Mouse (Mus musculus) neural tube, embryonic 14.5 days (tissue): Measurements from ENCODE around the gene Best1. TPM values are rescaled to one million over a fixed set of nuclear protein-coding genes. Genes with fewer than 3 reads are reported as not detected.

ENCODE experiments used
- ATAC-seq: fragments of 200-750 bp; cut with Nextera tagmentation; 2 replicates; pipeline ENCODE4 v1.8.0; 2017; ENCODE audit warnings: low read depth, mild to moderate bottlenecking, moderate TSS enrichment, moderate library complexity
- H3K27ac ChIP-seq: fragments of 300-500 bp; sonication (generic); 2 replicates; pipeline ENCODE4 v1.5.1; 2014; ENCODE audit warnings: low read depth, mild to moderate bottlenecking, control low read depth, low read length, moderate library complexity, mixed read lengths
- H3K27me3 ChIP-seq: fragments of 300-500 bp; sonication (generic); 2 replicates; pipeline ENCODE4 v1.6.1; 2014; ENCODE audit warnings: low read length; ENCODE audit not compliant: control insufficient read depth, insufficient read depth
- H3K36me3 ChIP-seq: fragments of 300-500 bp; sonication (generic); 2 replicates; pipeline ENCODE4 v1.6.1; 2014; ENCODE audit warnings: low read length, mixed read lengths; ENCODE audit not compliant: control insufficient read depth, insufficient read depth
- H3K4me1 ChIP-seq: fragments of 300-500 bp; sonication (generic); 2 replicates; pipeline ENCODE4 v1.6.1; 2014; ENCODE audit warnings: low read length; ENCODE audit not compliant: control insufficient read depth, insufficient read depth
- H3K4me2 ChIP-seq: fragments of 300-500 bp; sonication (generic); 2 replicates; pipeline ENCODE4 v1.6.1; 2014; ENCODE audit warnings: mild to moderate bottlenecking, low read depth, low read length, control low read depth
- H3K4me3 ChIP-seq: fragments of 300-500 bp; sonication (generic); 2 replicates; pipeline ENCODE4 v1.5.1; 2014; ENCODE audit warnings: low read depth, low read length, control low read depth, mixed read lengths
- H3K9ac ChIP-seq: fragments of 300-500 bp; sonication (generic); replicated peaks from 2 replicates; pipeline ENCODE4 v1.6.1; 2014; ENCODE audit warnings: low read depth, mild to moderate bottlenecking, control low read depth, low read length, mixed read lengths
- H3K9me3 ChIP-seq: fragments of 300-500 bp; sonication (generic); 2 replicates; pipeline ENCODE4 v1.6.1; 2016; ENCODE audit warnings: low read length; ENCODE audit not compliant: control insufficient read depth
- WGBS: fragments of 180-500 bp; shearing (Covaris S2); extraction: QIAGEN DNeasy Blood & Tissue Kit; methylation state at CpG from one replicate; pipeline ENCODE4 v1.1.7; 2014; 5-methylcytosine and 5-hydroxymethylcytosine counted together
- polyA plus RNA-seq: library from polyadenylated mRNA; unstranded; fragments of >200 nt; fragmentation: Nextera tagmentation; extraction: Ambion mirVana; gene quantifications from 2 replicates; pipeline ENCODE4 v1.2.1, GENCODE M21; 2014

The Best1 gene
- polyA plus RNA-seq, 1 experiment from 2014 or later = 2.3 TPM

GRCm38 (mm10) chr19:10033211-10033973, 32.0 kb upstream of the Best1 start:
- no peak overlapping the region for H3K9ac ChIP-seq
- WGBS = 39% methylated on average over 8 of the region's 8 CpGs
- ATAC-seq = peak; percentile 67; the same call in 1 of the 2 replicates

GRCm38 (mm10) chr19:10029746-10030145, 28.3 kb upstream of the Best1 start:
- Histone ChIP-seq H3K9me3 (no peaks in the 10 kb centered on the region), H3K9ac (no peak overlapping the region), H3K4me1 (no peaks in the 10 kb centered on the region), H3K27ac (no peak overlapping the region), H3K36me3 (no peaks in the 10 kb centered on the region; the same call in 1 of the 2 replicates), H3K4me3 (no peak overlapping the region), H3K4me2 (no peak overlapping the region), H3K27me3 (no peaks in the 10 kb centered on the region)
- no peak for ATAC-seq
- WGBS = 90% methylated on average over 2 of the region's 2 CpGs

More at GRCm38 (mm10) chr19:10033211-10033973, 32.0 kb upstream of the Best1 start:
- no peak overlapping the region for H3K27ac ChIP-seq
- no peaks in the 10 kb centered on the region for H3K9me3 ChIP-seq
- no peaks in the 10 kb centered on the region; the same call in 1 of the 2 replicates for H3K36me3 ChIP-seq
- no peaks in the 10 kb centered on the region for H3K4me1 ChIP-seq
- H3K27me3 ChIP-seq = no peaks in the 10 kb centered on the region
- no peak overlapping the region for H3K4me3 ChIP-seq
- H3K4me2 ChIP-seq = no peak overlapping the region

- peak; percentile 66; the same call in 1 of the 2 replicates for ATAC-seq
- no peak overlapping the region for H3K9ac ChIP-seq
- 21% methylated on average over 8 of the region's 8 CpGs for WGBS
- no peaks in the 10 kb centered on the region; the same call in 1 of the 2 replicates for H3K36me3 ChIP-seq
- no peak overlapping the region; the same call in 1 of the 2 replicates for H3K27ac ChIP-seq
- 0 out of 2 replicates have a peak overlapping the region, but pooled peaks have one; percentile 6 for H3K4me2 ChIP-seq
- H3K4me3 ChIP-seq = no peak overlapping the region
- H3K27me3 ChIP-seq = no peaks in the 10 kb centered on the region
- H3K4me1 ChIP-seq = no peaks in the 10 kb centered on the region
- H3K9me3 ChIP-seq = no peaks in the 10 kb centered on the region
Measured at GRCm38 (mm10) chr19:10025169-10025875, 23.9 kb upstream of the Best1 start.

- 71% methylated on average over 9 of the region's 9 CpGs for WGBS
- ATAC-seq = no peak
- H3K4me2 ChIP-seq = no peak overlapping the region
Measured at GRCm38 (mm10) chr19:10023304-10023758, 21.9 kb upstream of the Best1 start.

GRCm38 (mm10) chr19:10022414-10023303, 21.2 kb upstream of the Best1 start:
- ATAC-seq = no peak
- H3K9ac ChIP-seq = no peak overlapping the region
- H3K4me3 ChIP-seq = no peak overlapping the region
- 69% methylated on average over 5 of the region's 5 CpGs for WGBS
- H3K36me3 ChIP-seq = no peaks in the 10 kb centered on the region
- no peaks in the 10 kb centered on the region for H3K9me3 ChIP-seq
- H3K27ac ChIP-seq = 0 out of 2 replicates have a peak overlapping the region, but pooled peaks have one; percentile 48
- H3K4me1 ChIP-seq = peaks cover 8% of the 10 kb centered on the region; the same call in 1 of the 2 replicates
- H3K27me3 ChIP-seq = no peaks in the 10 kb centered on the region
- H3K4me2 ChIP-seq = no peak overlapping the region

More at GRCm38 (mm10) chr19:10023304-10023758, 21.9 kb upstream of the Best1 start:
- Histone ChIP-seq H3K4me1 (peaks cover 8% of the 10 kb centered on the region; the same call in 1 of the 2 replicates), H3K4me3 (no peak overlapping the region), H3K27me3 (no peaks in the 10 kb centered on the region), H3K9ac (no peak overlapping the region), H3K36me3 (no peaks in the 10 kb centered on the region), H3K27ac (0 out of 2 replicates have a peak overlapping the region, but pooled peaks have one; percentile 48), H3K9me3 (no peaks in the 10 kb centered on the region)

GRCm38 (mm10) chr19:10021981-10022380, 20.5 kb upstream of the Best1 start:
- no peak for ATAC-seq
- 75% methylated on average over 2 of the region's 2 CpGs for WGBS
- Histone ChIP-seq H3K4me2 (no peak overlapping the region), H3K27me3 (no peaks in the 10 kb centered on the region), H3K9ac (no peak overlapping the region), H3K27ac (no peak overlapping the region), H3K9me3 (no peaks in the 10 kb centered on the region), H3K36me3 (no peaks in the 10 kb centered on the region), H3K4me3 (no peak overlapping the region), H3K4me1 (peaks cover 8% of the 10 kb centered on the region; the same call in 1 of the 2 replicates)

GRCm38 (mm10) chr19:10019214-10019760, 17.9 kb upstream of the Best1 start:
- H3K9me3 ChIP-seq = no peaks in the 10 kb centered on the region
- 68% methylated on average over 4 of the region's 4 CpGs for WGBS
- no peak overlapping the region for H3K27ac ChIP-seq
- H3K27me3 ChIP-seq = no peaks in the 10 kb centered on the region
- H3K4me2 ChIP-seq = peak overlapping the region; percentile 91
- 0 out of 2 replicates have a peak overlapping the region, but pooled peaks have one; percentile 16 for H3K9ac ChIP-seq
- H3K4me1 ChIP-seq = peaks cover 8% of the 10 kb centered on the region; the same call in 1 of the 2 replicates
- ATAC-seq = no peak
- H3K4me3 ChIP-seq = peak overlapping the region; percentile 60; the same call in 1 of the 2 replicates
- H3K36me3 ChIP-seq = no peaks in the 10 kb centered on the region

GRCm38 (mm10) chr19:10018527-10018818, 17.0 kb upstream of the Best1 start:
- WGBS = 3% methylated on average over 3 of the region's 3 CpGs
- no peak for ATAC-seq
- Histone ChIP-seq H3K9me3 (no peaks in the 10 kb centered on the region), H3K9ac (peak overlapping the region; percentile 76), H3K27me3 (no peaks in the 10 kb centered on the region), H3K4me2 (peak overlapping the region; percentile 91), H3K4me1 (peaks cover 8% of the 10 kb centered on the region; the same call in 1 of the 2 replicates), H3K36me3 (no peaks in the 10 kb centered on the region), H3K27ac (no peak overlapping the region), H3K4me3 (peak overlapping the region; percentile 60)
